Mouse (Mus musculus) heart, adult 2 months (tissue): ENCODE results near the gene Pou3f3.

Experiments used
- CTCF ChIP-seq: fragments of 200-600 bp; IDR thresholded peaks from 2 replicates; pipeline ENCODE4 v1.8.1; 2022; ENCODE audit warnings: antibody characterized with exemption, mild to moderate bottlenecking, moderate library complexity
- EP300 ChIP-seq: fragments of 200-500 bp; IDR thresholded peaks from 2 replicates; pipeline ENCODE4 v1.6.1; 2011; ENCODE audit warnings: low read depth, low read length, control low read depth; ENCODE audit not compliant: insufficient read depth
- POLR2A ChIP-seq: fragments of 200-500 bp; IDR thresholded peaks from 2 replicates; pipeline ENCODE4 v1.6.1; 2011; ENCODE audit warnings: mild to moderate bottlenecking, low read depth, low read length, control low read depth; ENCODE audit not compliant: insufficient read depth

GRCm38 (mm10) chr1:42694290-42694664 is 1.3 kb upstream of the Pou3f3 start:
- TF ChIP-seq CTCF (no peak), POLR2A (no peak), EP300 (no peak)
